Mouse (Mus musculus) T-helper 2 cell (primary cell): ENCODE results near the gene Cib1.

Experiments
- in situ Hi-C: fragments of 300-600 bp; cut with MboI, MseI; formaldehyde crosslinking; loops from one replicate; pipeline ENCODE4 v1.15.1; 2025; ENCODE audit warnings: high pct_unique_total_duplicates

Gene Cib1

DNA sequence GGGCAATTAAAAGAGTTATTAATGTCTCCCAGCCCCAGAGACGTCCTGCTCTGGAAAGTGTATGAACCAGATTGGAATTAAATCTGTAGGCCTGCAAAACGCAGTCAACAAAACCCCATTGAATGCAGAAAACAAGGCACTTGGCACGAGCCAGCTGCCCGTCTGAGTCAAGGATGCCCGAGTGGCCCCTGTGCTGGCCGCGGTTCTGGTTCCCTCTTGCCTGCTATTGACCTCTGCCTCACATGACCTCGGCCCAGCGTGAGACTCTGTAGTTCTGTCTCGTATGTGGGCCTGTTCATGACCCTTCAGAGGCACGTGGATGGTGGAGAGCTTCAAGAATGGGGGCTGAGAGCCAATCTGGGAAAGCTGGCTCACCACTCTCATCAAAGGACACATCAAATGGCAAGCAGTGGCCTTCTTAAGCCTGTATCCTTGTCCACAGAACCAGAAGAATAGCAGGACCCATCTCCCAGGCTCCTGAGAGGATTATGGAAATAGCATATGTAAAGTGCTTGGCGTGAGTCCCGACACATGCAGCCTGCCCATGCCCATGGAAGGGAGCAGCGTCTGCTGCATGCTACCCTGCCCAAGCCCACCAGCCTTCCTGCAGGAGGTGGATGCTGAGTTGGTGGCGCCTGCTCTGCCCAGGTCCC lies 30.6 kb downstream of the Cib1 start:
- in situ Hi-C loops, result loop anchor here (10.0 kb wide), 1 partner anchor 47 kb away; no protein-coding TSS in a partner anchor

DNA sequence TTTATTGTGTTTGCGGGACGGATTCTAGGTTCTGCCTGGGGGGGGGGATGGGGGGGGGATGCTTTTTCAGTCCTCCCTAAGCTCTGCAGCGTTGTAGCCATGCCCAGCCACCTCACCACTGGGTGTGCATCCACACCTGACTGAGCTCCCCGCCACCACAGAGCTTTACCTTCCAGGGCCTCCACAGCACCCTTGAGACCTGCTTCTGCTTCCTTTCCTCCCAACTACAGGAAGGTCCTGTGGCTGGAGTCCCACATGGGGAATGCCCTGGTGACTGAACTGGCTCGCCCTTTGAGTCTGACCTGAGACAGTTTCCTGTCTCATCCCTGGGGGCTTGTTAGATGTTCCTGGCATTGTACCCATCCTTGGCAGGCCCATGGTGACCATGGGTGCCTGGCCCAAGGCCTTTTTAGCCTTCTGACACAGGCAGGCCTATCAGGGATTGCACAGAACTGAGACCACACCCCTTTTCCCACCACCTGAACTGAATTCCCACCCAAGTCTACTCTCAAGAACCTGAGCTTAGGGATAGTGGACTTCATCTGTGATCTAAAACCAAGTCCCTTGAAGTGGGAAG lies 31.6 kb downstream of the Cib1 start:
- in situ Hi-C loops, result loop anchor here (10.0 kb wide), 1 partner anchor 46 kb away; no protein-coding TSS in a partner anchor

DNA sequence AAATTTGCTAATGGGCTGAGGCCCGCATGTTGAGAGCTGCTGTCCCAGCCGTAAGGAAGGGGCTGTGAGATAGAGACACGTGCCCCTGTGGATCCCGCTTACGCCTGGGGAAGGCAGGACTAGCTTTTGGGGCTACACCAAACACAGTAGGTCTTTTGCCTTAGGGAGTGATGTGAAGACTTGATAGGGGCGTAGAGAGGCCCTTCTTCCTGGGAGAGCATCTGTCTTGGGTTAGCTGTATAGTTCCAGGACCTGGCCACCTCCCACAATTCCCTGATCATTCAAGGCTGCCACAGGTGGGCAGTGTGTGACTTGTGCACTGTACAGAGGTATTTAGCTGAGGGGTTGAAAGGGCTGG lies 32.0 kb downstream of the Cib1 start:
- in situ Hi-C loops, result loop anchor here (10.0 kb wide), 1 partner anchor 46 kb away; no protein-coding TSS in a partner anchor

DNA sequence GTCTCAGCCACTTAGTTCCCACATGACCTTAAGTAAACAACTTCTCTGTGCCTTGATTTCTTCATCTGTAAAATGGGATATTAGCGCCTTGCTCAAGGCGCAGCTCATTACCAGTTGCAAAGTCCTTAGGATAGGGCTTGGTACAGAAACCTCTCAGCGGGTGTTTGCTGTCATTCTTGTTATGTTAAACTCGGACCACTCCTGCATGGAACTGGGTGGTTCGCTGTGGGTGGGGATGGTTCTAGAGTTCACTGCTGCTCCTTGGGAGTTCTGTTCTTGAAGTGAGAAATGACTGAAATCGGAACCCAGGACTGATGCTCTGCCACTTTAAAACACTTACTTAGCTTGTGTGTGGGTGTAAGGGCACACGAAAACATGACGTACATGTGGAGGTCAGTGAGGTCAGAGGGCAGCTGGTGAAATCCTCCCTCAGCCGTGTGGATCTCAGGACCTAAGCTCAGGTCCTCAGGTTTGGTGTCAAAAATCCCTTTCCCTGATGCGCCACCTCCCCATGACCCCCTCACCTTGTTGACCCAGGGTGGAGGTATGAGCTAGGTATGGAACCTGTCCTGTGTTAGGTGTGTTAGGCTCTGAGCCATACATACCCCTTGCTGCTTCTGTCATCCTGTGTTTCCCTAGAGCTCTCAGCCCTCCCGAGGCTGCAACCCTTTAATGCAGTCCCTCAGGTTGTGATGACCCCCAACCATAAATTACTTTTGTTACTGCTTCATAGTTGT lies 32.6 kb downstream of the Cib1 start:
- in situ Hi-C loops, result loop anchor here (10.0 kb wide), 1 partner anchor 45 kb away; no protein-coding TSS in a partner anchor

DNA sequence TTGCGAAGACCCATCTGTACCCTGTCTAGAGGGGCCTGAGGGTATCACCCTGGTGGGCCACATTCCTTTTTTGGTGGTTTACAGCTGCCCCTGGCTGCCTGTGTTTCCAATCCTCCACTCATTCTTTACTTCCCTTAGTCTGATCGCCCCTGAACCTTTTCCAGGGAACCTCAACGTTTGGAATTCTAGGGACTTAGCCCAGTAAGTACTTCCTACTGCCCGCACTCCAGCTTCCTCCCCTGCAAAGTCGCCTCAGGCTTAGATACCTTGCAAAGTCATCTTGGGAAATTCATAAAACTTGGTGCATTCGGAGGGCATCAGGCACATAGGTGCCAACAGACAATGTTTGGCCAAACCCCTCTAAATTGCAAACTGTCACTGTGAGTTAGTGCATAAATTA lies 33.3 kb downstream of the Cib1 start:
- in situ Hi-C loops, result no loop called here

DNA sequence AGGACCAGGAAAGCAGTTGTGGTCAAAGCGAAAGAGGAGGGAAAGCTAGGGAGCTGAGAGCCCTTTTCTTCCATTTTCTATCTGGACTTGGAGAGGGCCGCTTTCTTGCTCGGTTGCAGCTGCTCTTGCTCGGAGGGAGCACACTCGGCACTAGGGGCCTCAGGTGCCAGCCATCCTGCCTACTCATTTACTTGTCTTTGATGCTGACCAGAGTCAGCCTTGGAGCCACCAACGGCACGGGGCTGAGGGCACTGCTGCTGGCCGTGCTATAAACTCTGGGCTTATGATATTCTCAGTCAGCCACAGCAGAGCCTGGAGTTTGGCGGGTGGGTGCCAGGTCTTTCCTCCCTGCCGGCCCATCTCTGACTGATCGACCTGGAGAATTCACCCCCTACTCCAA lies 33.8 kb downstream of the Cib1 start:
- in situ Hi-C loops, result no loop called here

DNA sequence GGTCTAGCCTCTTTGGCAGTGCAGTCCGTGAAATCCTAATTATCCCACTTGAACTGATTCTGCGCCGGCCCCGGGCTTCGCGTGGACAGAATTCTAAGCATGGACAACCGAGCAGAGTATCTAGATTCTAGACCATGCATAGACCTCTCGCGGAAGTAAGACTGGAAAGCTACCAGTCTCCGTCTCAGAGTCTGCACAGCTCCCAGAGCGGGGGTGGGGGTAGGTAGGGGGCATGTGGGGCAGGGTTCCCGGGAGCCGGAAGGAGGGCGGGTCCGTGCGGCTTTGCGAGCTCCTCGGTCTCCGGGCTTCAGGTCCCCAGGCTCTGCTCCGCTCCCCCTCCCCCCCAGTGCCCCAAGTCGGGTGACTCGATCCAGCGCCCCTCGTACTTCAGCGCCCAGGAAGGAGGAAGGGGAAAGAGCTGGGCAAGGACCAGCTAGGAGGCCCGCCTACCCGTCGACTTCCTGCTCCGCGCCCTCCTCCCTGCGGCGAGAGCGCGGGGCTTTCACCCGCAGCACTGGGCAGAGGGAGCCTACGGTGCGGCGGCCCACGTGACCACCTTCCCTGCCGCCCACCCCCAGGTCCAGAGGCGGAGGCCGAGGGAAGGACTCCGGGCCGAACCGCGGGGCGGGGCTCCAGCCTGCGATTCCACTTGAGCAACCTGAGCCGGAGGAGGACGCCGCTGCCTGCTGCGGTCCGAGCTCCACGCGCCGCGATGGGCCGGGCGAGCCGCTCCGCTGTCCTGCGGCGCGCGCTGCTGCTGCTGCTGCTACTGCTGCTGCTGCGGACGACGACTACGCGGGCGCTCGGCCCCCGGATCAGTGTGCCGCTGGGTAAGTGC lies 34.5 kb downstream of the Cib1 start:
- in situ Hi-C loops, result no loop called here

DNA sequence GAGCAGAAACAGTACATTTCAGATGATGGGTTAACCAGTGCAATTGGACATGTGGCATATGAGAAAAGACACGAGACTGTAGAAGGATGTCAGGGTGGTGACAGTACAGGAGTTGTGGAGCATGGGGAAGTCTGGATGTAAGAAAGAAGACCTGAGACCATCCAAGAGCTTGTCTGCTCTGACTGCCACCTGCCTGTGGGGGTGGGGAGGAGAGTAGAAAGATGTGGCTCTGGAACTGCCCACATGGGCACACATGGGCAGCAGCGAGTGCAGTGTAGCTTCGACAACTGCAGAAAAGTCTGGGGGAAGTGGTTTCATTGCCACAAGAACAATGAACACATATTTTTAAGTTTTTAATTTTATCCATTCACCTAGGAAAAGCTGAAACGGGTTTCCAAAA lies 35.2 kb downstream of the Cib1 start:
- in situ Hi-C loops, result no loop called here

DNA sequence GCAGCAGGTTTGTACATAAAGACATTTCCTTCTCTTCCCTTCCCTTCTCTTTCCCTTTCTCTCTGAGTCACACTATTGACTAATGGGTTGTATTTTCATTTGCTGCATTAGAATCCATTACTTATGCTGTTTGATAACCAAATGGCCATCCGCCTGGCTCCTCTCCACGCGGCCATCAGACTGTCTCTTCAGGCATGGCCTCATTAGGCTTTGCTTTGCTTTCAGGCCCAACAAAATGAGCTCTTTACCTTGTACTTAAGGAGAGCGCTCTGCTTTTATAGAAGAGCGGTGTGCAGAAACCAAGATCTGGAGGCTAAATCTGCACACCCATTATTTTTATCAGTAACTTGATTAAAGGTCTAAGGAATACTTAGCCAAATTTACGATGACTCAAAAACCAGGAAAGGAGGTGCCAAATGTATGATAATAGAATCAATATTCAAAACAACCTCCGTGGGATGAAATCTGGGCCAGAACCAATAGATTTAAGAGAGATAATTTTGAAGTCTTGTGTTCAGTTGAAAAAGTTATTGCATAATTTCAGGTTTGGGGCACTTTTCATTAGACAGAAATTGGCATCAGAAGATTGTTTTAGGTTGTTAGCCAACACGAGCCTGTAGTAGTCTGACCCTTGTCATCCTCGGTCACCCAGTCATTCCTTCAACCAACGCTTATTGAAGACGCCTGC lies 36.9 kb downstream of the Cib1 start:
- in situ Hi-C loops, result no loop called here

DNA sequence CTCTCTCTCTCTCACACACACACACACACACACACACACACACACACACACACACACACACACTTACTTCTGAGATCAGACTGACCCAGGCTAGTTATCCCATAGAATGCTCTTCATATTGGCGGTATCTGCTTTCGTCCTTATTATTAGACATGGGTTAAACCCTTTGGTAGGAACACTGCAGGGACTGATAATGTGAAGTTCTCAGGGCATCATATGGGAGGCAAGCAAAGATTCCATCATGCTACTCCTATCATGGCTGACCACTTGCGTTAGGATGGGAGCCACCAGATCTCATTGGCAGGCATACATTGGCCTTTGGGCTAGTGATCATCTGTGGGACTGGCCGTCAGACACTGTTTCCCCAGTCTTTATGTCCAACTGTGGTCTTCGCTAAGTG lies 37.5 kb downstream of the Cib1 start:
- in situ Hi-C loops, result no loop called here

DNA sequence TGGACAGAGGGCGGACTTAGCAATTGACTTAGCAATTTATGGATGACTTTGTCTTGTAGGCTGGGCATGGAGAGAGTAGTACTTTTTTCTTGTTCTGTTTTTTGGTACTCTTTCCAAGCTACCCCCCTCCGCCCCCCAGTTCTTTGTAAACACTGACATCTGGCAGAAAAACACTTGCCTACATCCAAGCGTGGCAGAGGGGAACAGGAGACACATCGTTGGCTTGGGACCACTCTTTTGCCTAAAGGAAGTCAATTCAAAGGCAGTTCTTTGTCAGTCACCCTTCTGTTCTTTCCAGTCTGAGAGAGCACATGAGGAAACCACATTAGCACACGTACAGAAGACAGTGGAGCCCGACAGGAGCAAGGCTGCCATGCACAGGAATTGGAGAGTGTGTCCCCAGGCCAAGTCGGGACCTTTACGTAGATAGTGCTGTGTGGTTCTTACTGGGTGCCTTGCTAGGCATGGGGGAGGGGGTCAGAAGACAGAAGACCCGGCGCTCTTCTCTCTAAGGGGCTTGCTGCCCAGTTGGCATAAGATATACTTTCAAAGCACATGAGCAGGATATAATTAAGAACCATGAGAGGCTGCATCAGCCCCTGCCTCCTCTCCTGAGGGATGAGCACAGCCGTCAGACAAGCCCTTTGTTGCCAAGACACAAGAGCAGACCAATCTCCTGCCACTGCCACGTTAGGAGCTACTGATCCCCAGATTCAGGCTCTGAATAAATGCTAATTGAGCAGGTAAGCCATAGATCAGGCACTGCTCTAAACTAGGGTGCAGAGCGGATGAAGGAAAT lies 38.5 kb downstream of the Cib1 start:
- in situ Hi-C loops, result no loop called here

DNA sequence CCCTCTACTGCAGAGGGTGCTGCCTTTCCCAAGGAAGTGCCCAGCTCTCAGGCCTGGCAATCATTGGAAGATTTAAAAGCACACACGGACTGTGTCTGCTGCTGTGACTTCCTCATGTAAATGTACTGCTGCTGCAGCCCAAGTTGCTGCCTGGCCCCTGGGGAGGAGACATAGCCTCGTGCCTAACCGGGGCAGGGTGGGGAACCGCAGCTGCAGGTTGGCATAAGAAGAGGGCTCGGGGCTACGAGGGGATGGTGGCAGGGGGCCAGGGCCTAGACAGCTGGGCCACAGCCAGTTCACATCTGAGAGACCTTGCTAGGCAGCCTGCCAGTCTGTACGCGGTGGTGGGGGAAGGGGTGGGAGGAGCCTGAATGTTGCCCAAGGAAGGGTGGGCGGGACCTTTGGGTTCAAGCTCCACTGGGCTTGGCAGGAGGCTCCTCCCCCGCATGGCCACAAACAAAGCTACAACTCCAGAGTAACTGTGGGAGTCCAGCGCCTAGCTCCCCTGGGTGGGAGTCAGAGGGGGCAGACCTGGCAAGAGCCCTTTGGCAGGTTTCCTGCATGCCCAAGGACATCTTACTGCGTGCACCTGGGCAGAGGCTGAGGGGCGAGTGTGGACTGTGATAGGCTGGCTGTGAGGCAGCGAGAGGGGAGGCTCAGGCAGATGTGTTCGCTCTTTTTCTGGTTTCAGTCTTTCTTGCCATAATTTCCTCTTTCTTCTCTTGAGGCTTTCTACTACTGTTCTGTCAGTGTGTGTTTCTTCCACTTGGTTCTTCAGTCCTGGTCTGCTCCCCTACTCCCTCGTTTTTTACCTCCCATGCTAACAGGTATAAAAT lies 40.2 kb downstream of the Cib1 start:
- in situ Hi-C loops, result no loop called here

DNA sequence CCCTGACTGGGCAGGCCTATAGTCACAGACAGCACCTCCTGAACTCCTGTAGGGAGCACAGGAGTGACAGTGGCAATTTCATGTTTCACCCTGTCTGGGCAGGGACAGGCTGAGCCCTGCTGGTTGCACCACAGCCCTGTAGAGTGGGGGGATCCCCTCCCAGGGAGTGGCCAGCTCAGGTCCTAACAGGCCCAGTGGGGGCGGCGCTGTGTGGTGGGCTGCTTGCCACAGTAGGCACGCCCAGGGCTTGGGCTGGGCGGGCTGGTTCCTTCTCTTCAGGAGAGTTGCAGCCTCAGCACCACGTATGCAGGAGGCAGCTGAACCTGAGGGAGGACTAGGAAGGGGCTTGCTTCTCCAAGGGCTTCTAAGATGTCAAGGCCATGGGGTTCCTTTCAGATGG lies 41.2 kb downstream of the Cib1 start:
- in situ Hi-C loops, result no loop called here

DNA sequence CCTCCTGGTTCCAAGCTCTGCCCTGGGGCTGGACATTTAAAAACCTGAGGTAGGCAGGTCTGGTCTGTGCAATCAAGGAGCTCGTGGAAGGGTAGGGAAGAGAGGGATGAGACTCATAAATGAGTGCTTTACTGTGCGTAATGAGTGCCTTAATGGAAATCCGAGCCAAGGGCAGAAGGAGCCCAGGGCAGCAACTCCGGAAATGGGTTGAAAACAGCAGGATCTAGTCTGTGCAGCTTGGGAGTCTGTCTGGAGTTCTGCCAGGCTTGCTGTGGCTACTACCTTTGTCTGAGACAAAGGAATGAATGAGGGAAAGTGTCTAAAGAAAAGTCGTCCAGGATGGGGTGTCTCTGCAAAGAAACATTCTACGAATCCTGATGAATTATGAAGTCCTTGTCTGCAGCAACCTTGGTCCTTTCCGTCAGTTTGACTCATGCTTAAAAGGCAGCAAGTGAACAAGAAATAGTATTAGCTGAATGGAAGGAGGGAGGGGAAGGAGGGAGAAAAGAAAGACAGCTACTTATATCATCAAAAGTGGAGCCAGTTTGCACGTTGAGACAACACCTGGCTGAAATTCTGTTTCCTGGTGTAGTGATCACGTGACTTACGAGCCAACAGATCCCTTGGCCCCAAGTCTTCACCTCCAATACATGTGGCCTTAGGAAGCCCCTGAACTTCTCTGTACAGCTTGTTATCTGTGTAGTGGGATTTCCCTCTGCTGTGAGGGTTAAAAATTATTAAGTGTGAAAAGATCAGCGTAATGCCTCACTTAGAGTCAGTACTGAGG lies 43.3 kb downstream of the Cib1 start:
- in situ Hi-C loops, result no loop called here

DNA sequence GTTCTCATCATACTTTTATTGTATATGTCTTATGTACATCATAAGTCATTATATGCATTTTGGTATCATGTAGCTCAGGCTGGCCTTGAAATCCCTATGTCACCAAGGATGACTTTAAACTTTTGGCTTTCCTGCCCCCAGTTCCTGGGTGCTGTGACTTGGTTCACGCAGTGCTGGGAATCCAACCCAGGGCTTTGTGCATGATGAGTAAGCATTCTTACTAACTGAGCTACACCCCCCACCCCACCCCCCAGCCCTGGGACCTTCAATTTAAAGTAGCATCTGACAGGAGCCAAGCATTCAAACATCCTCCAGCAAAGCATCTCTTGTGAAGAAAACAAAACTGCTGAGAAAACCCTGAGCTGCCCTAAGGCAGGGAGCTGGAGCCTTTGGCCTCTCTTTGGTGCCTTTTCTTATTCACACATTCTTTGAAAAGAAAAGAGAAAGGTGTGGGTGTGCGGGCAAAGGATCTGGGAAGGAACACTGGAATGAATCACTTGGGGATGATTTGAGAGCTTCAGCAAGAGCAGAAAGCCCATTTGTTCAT lies 44.0 kb downstream of the Cib1 start:
- in situ Hi-C loops, result no loop called here

DNA sequence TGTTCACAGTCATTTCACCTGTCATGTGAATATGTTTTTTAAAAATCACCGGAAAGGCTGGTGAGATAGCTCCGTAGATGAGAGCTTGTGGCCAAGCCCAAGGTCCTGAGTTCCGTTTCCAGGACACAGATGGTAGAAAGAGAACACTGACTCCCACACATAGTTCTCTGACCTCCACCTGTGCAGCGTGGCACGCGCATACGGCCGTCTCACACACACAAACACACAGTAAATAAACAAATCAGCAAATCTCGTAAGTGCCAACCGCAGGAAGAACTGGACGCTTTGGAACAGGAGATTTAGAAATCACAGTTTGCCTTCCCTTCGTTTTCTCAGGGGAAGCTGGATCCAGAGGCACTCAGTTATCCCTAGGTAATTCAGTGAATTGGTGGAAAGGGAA lies 45.1 kb downstream of the Cib1 start:
- in situ Hi-C loops, result no loop called here

DNA sequence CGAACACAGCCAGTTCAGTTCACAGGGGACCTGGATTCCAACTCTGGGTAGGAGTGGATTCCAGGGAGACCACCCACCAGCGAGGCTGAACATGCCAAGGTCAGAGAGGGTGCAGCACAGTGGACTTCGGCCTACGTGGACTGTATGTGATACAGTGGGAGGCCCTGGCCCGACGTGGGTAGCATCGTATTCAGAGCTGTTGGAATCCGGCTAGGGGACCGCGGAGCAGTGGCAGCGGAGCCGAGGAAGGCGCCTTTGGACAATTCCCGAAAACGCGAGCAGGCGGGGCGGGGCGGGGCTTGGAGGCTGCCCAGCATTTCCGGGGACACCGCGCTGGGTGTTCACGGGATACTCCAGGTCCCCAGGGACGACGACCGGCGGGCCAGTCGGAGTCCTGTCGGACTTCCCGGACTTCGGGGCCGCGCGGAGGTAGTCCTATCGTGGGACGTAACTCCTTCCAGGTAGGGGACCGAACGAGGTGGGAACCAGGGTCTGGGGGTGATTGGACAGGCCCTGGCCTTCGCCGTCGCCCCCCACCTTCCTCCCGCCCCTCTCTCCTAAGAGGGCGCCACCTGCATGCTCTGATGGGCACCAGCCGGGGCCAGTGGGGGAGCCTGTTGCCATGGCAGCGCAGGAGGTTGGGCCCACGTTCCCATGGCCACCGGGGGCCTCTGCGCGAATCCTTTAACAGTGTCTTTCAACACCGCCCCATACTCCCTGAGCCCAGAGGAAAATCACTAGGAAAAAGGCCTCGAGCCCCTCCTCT lies 45.9 kb downstream of the Cib1 start, which contains the start of gene Sema4b:
Gene Sema4b, plus strand, starts transcription at position 311 of the 766 bp plus-strand sequence.
- in situ Hi-C loops, result no loop called here

DNA sequence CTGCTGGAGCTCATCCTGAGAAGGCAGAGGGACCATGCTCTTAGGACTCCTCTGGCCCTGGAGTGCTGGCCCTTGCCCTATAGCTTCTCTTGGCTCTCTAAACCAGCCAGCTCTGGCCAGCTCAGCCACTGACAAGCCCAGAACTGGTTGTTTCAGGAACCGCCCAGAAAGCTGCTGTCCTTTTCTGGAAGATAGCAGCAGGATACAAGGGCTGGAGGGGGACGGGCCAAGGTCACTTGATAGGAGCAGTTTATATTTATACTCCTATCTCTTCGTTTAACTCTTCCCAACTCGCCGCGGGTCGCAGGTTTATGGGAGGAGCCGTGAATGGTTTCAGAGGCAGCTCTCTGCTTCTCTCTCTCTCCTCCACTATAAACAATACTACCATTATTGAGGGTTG lies 46.6 kb downstream of the Cib1 start:
- in situ Hi-C loops, result no loop called here
